Mouse (Mus musculus) cerebellum, adult 9-11 months (tissue): Measurements from ENCODE around the gene Tns1.

Experiments
- DNase-seq: peaks from one replicate; pipeline ENCODE4 v3.0.0; 2022

Tns1 gene

GRCm38 (mm10) chr1:74121821-74122576 is 2.2 kb downstream of the Tns1 start:
- DNase-seq, result no peak

GRCm38 (mm10) chr1:74121138-74121537 is 3.1 kb downstream of the Tns1 start:
- DNase-seq, result no peak

DNA sequence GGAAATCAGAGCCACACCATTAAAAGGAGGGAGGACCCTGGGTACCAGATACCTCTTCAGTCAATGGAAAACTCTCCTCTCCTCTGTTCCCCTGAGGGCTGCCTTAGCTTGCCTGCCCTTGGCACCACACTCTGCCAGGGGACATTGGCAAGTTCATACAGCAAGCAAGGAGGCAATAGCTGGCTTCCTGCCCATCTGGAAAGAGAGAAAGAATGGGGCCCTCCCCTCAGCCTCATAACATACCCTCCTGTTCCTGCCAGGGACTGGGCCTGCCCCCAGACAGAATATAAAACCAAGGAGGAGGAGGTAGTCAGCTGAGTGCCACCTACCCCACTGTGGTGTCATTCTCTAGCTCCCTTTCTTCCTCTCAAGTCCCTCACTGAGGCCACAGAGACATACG is 5.1 kb downstream of the Tns1 start:
- no peak for DNase-seq

- DNase-seq, result no peak
These were observed 6.4 kb downstream of the Tns1 start for GRCm38 (mm10) chr1:74117876-74118275.

- DNase-seq, result no peak
These were observed 11.2 kb downstream of the Tns1 start for GRCm38 (mm10) chr1:74113071-74113470.

- no peak for DNase-seq
These were observed 12.6 kb downstream of the Tns1 start for GRCm38 (mm10) chr1:74111696-74112030.

- DNase-seq, result no peak
These were observed 13.1 kb downstream of the Tns1 start for GRCm38 (mm10) chr1:74110932-74111695.

GRCm38 (mm10) chr1:74109670-74110069 is 14.6 kb downstream of the Tns1 start:
- DNase-seq, result no peak

- DNase-seq, result no peak
These were observed 16.2 kb downstream of the Tns1 start for GRCm38 (mm10) chr1:74107931-74108618.

- no peak for DNase-seq
These were observed 18.0 kb downstream of the Tns1 start for GRCm38 (mm10) chr1:74106214-74106613.

DNA sequence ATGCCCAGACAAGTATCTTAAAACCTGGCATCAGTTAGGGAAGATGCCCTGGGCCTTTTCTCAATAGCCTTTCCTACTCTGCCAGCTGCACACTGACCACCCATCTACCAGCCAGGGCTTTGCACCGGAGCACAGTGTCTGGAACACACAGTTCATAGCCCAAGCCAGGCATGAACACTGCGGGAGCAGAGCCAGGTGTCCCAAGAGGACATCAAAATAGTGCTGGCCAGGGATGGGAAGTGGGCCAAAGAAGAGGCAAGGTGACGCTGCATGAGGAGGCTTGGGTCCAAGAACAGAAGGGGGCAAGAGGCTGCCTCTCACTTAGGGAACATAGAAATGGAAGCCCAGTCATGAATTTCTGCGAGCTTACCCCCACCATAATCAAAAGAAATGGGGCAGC is 18.6 kb downstream of the Tns1 start:
- DNase-seq, result no peak

DNA sequence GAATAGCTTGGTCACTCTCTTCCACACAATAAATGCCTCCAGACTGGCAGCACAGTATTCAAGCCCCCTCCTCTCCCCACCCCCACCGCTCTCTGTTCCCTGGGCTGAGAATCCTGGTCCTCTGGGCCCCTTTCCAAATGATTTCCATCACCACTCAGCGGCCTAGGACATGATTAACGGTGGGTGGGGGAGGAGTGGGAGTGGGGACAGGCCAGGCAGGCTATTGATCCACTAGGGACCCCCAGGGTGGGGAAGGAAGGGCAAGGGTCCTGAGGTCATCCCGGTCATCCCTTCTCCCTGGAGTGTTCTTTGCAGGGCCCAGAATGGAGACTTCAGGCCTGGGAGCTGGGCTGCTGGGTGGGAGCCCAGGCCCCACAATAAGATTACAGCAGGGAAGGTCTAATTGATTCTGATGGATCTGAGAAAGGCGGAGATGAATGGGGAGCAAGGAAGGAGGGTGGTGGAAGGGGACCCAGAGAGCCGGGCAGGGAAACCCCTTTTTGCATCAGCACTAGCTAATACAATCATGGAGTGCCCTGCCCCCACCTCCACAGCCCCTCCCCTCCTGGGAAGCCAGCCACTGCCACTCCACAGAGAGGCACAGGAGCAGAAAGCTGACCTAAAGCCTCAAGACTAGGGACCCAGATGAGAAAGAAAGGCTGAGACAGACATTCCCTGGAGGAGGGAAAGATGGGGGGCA is 20.4 kb downstream of the Tns1 start:
- DNase-seq, result no peak

- no peak for DNase-seq
These were observed 25.2 kb downstream of the Tns1 start for GRCm38 (mm10) chr1:74099001-74099435.

DNA sequence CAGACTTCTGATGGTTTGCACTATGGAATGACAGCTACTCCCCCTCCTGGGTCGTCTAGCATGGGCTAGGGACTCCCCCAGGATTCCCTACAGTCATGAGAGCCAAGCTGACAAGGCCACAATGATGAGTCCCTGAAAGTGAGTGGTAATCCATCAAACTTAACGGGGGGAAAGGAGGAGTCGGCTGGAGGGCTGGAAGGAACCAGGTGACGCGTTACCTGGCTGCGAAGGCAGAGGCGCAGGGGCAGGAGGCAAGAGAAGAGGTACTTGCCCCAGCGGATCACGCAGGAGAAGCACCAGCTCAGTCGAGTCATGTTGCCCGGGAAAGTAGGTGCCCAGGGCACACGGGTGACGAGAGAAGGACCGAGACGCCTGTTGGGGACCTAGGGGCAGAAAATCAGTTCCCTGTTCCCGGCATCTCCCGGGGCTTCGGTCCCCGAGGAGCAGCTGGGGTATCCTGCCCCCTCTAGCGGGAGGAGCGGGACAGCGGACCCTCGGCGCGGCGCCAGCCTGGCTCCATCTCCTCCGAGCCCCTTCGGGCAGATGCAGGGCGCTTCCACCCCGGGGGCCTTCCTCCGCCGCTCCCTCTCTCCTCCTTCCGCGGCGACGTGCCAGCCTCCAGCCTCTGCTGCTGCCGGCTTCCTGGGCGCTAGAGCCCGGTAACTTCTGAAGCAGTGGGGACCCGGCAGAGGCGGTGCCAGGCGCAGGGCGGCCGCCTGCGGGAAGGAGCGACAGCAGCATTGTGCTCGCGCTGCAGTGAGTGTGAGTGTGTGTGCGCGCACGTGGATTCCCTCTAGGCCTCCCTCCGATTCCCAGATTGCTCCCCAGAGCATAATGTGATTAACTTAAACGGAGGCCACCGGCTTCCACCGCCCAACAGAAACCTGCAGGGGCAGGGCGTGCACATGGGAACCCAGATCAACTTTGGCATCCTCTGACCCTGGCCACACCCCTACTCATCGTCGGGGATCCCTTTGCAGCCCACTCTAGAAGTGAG is 25.9 kb downstream of the Tns1 start:
- no peak for DNase-seq

GRCm38 (mm10) chr1:74095728-74096127 is 28.5 kb downstream of the Tns1 start:
- DNase-seq, result no peak

DNA sequence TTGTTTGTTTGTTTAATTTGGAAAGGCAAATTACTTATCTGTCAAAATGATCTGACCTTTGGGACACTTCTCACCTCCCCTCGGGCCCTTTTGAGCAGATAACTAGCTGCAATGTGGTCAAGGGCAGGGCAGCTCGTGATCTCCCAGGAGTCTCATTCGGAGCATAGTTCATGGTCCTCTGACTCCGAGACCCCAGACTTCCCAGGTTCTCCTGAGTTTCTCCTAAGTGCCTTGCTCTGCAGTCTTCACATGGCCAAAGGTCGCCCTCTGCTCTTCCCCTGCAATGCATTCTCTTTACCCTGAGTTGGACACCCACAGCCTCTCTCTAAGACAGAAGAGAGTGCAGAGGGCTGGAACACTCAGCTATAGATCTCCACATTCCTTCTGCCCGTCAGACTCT is 29.0 kb downstream of the Tns1 start:
- DNase-seq, result no peak

DNA sequence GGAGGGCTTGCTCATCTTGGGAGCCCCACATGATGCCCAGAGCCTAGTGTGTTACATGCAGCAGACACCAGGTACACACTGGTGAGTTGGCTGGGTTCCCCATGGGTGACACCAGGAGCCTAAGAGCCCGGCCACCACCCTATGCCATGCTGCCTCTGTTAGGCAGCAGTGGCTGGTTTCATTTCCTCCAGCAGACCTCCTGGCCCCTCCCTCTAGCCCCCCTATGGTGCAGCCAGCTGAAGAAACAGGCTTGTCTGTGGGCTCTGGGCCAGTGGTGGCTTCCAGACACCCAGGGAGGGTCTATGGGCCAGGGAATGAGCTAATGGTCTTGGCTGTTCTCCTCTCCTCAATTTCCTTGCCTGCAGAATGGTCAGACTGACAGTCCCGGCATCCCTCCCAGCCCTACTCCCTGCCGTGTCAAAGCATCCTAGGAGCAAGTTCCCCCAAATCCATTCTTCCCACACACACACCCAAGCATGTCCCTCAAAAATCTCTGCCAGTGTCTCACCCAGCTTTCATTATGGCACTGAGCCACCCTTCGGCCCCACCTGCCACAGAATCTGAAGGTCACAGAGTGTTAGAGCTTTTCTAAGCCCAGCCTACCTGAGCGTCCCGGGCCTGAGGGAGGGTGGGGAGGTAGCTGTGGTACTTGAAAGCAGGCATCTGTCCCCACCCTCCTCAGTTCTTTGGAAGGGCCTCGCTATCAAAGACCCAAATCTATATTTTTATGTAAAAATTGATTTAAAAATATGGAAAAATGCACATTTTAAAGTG is 29.6 kb downstream of the Tns1 start:
- no peak for DNase-seq

GRCm38 (mm10) chr1:74093447-74093846 is 30.8 kb downstream of the Tns1 start:
- DNase-seq, result no peak

GRCm38 (mm10) chr1:74092242-74092641 is 32.0 kb downstream of the Tns1 start:
- no peak for DNase-seq

DNA sequence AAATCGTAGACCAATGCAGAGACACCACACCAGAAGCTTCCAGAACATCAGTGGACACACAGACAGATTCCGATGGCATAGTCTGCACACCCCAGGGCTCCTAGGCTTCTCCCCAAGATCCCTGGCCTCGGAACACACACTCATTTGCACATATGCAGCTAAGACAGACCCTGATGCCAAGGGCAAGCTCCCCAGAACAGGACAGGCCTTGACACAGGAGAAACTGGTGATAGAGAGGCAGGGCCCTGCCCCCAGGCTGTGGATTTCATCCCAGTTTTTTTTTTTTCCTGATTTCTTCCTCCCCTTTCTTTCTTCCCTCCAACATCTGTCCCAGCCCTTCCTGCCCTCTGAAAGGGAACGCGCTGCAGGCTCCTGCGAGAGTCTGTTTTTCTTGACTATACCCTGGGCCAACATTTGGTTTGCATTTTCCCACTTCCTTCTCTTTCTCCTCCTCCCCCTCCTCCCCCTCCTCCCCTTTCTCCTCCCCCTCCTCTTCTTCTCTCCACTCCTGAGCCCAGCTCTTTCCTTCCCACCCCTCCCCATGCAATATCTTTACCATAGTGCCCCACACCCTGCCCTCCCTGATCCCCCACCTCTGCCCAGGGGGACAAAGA is 32.5 kb downstream of the Tns1 start:
- DNase-seq, result no peak

- DNase-seq, result no peak
These were observed 33.1 kb downstream of the Tns1 start for GRCm38 (mm10) chr1:74091138-74091537.
